Mouse (Mus musculus) stomach, postnatal 0 days (tissue): ENCODE results near the gene Olfr594.

Experiments used
- CTCF ChIP-seq: IDR thresholded peaks from 2 replicates; pipeline ENCODE4 v1.5.1; 2016; ENCODE audit warnings: antibody characterized with exemption, low read depth, mild to moderate bottlenecking, moderate library complexity
- EP300 ChIP-seq: optimal IDR thresholded peaks from 2 replicates; pipeline ENCODE3; 2016; ENCODE audit warnings: antibody characterized with exemption

- no peak for TF ChIP-seq EP300
- no peak for TF ChIP-seq CTCF
Measured at GRCm38 (mm10) chr7:103178240-103178639, 38.6 kb upstream of the Olfr594 start, which contains the start of gene Olfr591.
